Mouse (Mus musculus) limb, embryonic 14.5 days (tissue): ENCODE results near the gene Celf2. TPM values are rescaled to one million over a fixed set of nuclear protein-coding genes. Genes with fewer than 3 reads are reported as not detected.

ENCODE experiments used
- ATAC-seq: fragments of 200-750 bp; cut with Nextera tagmentation; 2 replicates; pipeline ENCODE4 v1.8.0; 2017; ENCODE audit warnings: low read depth, moderate number of reproducible peaks, moderate TSS enrichment; ENCODE audit not compliant: low FRiP score
- DNase-seq: peaks from one replicate; pipeline ENCODE4 v3.0.0-alpha.2; 2015; ENCODE audit warnings: low spot score
- H3K27ac ChIP-seq: fragments of 300-500 bp; sonication (generic); replicated peaks from 2 replicates; pipeline ENCODE4 v1.5.1; 2014; ENCODE audit warnings: low read depth, mild to moderate bottlenecking, low read length, moderate library complexity, mixed read lengths
- H3K27me3 ChIP-seq: fragments of 300-500 bp; sonication (generic); 2 replicates; pipeline ENCODE4 v1.6.1; 2014; ENCODE audit warnings: low read length, mixed read lengths; ENCODE audit not compliant: control insufficient read depth, insufficient read depth
- H3K36me3 ChIP-seq: fragments of 300-500 bp; sonication (generic); 2 replicates; pipeline ENCODE4 v1.6.1; 2014; ENCODE audit warnings: mild to moderate bottlenecking, low read length, moderate library complexity, mixed read lengths; ENCODE audit not compliant: control insufficient read depth, insufficient read depth
- H3K4me1 ChIP-seq: fragments of 300-500 bp; sonication (generic); 2 replicates; pipeline ENCODE4 v1.6.1; 2014; ENCODE audit warnings: antibody characterized with exemption, low read length, mixed read lengths; ENCODE audit not compliant: control insufficient read depth, insufficient read depth
- H3K4me2 ChIP-seq: fragments of 300-500 bp; sonication (generic); replicated peaks from 2 replicates; pipeline ENCODE4 v1.6.1; 2014; ENCODE audit warnings: low read depth, mild to moderate bottlenecking, low read length, moderate library complexity; ENCODE audit not compliant: severe bottlenecking
- H3K4me3 ChIP-seq: fragments of 300-500 bp; sonication (generic); replicated peaks from 2 replicates; pipeline ENCODE4 v1.5.1; 2014; ENCODE audit warnings: low read length
- H3K9ac ChIP-seq: fragments of 300-500 bp; sonication (generic); 2 replicates; pipeline ENCODE4 v1.6.1; 2014; ENCODE audit warnings: mild to moderate bottlenecking, low read depth, low read length, moderate library complexity; ENCODE audit not compliant: severe bottlenecking
- H3K9me3 ChIP-seq: fragments of 300-500 bp; sonication (generic); 2 replicates; pipeline ENCODE4 v1.6.1; 2016; ENCODE audit warnings: low read length; ENCODE audit not compliant: control insufficient read depth
- POLR2A ChIP-seq: fragments of 200-500 bp; IDR thresholded peaks from 2 replicates; pipeline ENCODE4 v1.8.0; 2012; ENCODE audit warnings: inconsistent platforms, mild to moderate bottlenecking, moderate library complexity, borderline replicate concordance; ENCODE audit not compliant: insufficient read depth, insufficient read length; ENCODE audit errors: extremely low read depth
- WGBS: fragments of 180-500 bp; shearing (Covaris S2); extraction: QIAGEN DNeasy Blood & Tissue Kit; methylation state at CpG from one replicate; pipeline ENCODE4 v1.1.7; 2014; 5-methylcytosine and 5-hydroxymethylcytosine counted together
- polyA plus RNA-seq, 2 experiments: library from polyadenylated mRNA; depleted of rRNA in 1 of 2; stranded (reverse) in 1 of 2; unstranded in 1 of 2; fragments of >200 nt; fragmentation: Nextera tagmentation in 1 of 2; extraction: Ambion mirVana in 1 of 2; gene quantifications; 2 replicates each; pipeline versions ENCODE4 v1.2.1 to v1.2.3; 2012 to 2014

The Celf2 gene
- polyA plus RNA-seq, 2 experiments: 55.3 to 75.1 TPM

DNA sequence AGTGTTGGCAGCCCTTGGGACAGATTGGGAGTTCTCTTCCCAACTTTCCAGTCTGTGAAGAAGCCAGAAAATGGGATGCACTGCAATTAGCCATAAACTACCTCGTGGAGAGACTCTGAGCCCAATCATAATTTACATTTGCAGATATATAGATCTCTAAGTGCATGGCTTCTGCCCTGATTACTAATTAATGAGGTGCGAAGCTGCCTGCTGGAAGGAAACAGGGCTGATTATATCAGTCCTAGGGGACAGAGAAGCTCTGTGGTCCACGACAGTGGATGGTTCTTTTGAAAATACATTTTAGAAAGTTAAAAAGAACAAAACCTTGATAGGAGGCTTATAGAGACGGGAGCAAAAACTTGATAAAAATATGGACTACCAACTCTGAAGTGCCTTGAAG is 885.6 kb downstream of the Celf2 start:
- ATAC-seq: no peak
- no peaks in the 10 kb centered on the region for H3K9me3 ChIP-seq
- no peak overlapping the region for H3K4me2 ChIP-seq
- H3K27me3 ChIP-seq: no peaks in the 10 kb centered on the region
- no peaks in the 10 kb centered on the region for H3K36me3 ChIP-seq
- H3K4me3 ChIP-seq: no peak overlapping the region
- H3K4me1 ChIP-seq: no peaks in the 10 kb centered on the region
- 62% methylated on average over 4 of the region's 4 CpGs for WGBS
- H3K27ac ChIP-seq: no peak overlapping the region
- no peak for TF ChIP-seq POLR2A
- DNase-seq: no peak
- H3K9ac ChIP-seq: no peak overlapping the region

DNA sequence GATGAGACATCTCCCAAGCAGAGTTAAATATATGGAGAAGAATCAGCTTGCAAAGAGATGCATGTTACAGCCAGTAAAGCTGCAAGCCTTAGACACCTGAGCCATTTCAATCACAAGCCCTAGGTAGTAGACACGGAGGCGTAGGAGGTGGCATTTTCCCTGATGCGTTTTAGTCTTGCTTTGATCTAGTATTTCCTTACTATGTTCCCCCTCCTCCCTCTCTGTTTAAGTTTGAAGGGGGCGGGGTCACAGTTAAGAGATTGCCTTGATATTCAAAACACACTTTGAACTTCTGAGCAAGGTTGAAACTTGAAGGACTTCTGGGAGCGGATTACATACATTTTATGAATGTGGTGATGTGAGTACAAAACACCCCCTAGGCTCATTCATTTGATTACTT is 887.3 kb downstream of the Celf2 start:
- no peak for TF ChIP-seq POLR2A
- Histone ChIP-seq H3K9me3 (no peaks in the 10 kb centered on the region), H3K27me3 (no peaks in the 10 kb centered on the region), H3K4me2 (no peak overlapping the region), H3K27ac (no peak overlapping the region), H3K4me3 (no peak overlapping the region), H3K9ac (no peak overlapping the region), H3K36me3 (no peaks in the 10 kb centered on the region), H3K4me1 (no peaks in the 10 kb centered on the region)
- ATAC-seq: no peak
- peak; percentile 17 for DNase-seq
- WGBS: 55% methylated on average over 5 of the region's 5 CpGs

DNA sequence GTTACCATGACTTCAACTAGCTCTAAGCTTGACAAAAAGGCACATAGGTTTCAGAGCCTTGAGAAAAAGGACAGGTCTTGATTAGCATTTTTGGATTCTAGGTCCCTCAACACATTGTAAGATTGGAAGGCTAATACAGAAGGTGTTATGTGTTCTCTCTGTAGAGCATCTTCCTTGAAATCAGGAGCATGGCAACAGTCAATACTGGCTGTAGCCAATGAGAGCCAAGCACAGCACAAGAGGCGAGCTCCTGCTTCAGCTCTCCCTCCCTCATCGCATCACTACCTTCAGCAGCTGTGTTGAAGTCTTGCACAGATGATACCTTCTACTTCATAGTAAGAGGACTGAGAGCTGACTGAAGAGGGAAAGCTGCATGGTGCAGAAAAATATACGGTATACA is 890.5 kb downstream of the Celf2 start:
- TF ChIP-seq POLR2A: no peak
- H3K27ac ChIP-seq: no peak overlapping the region
- no peaks in the 10 kb centered on the region for H3K4me1 ChIP-seq
- no peak for ATAC-seq
- DNase-seq: no peak
- 86% methylated on average over 3 of the region's 3 CpGs for WGBS
- no peak overlapping the region for H3K4me3 ChIP-seq
- no peaks in the 10 kb centered on the region for H3K36me3 ChIP-seq
- no peak overlapping the region for H3K9ac ChIP-seq
- H3K9me3 ChIP-seq: no peaks in the 10 kb centered on the region
- H3K4me2 ChIP-seq: no peak overlapping the region
- no peaks in the 10 kb centered on the region for H3K27me3 ChIP-seq

DNA sequence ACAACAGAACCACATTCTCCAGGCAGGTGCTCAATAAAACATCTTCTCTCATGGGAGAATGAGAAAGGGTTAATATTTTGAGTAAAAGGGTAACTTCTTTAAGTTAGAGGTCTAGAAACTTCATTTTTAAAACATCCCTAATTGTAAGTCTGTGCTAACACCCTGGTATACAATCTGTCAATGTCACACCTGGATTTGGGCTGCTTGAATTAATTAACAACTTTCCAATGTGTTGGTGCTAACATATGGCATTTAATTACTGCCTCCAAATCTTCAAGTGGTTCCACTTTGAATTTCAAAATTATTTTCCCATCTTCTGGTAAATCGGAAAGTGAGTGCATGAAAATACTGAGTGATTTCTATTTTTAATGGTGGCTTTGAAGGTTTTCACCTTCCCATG is 890.9 kb downstream of the Celf2 start:
- no peak for TF ChIP-seq POLR2A
- WGBS: 66% methylated on average over 1 of the region's 1 CpGs
- H3K36me3 ChIP-seq: no peaks in the 10 kb centered on the region
- H3K4me1 ChIP-seq: no peaks in the 10 kb centered on the region
- ATAC-seq: no peak
- H3K27ac ChIP-seq: no peak overlapping the region
- H3K4me2 ChIP-seq: no peak overlapping the region
- no peaks in the 10 kb centered on the region for H3K27me3 ChIP-seq
- no peak overlapping the region for H3K9ac ChIP-seq
- no peak overlapping the region for H3K4me3 ChIP-seq
- DNase-seq: no peak
- no peaks in the 10 kb centered on the region for H3K9me3 ChIP-seq

DNA sequence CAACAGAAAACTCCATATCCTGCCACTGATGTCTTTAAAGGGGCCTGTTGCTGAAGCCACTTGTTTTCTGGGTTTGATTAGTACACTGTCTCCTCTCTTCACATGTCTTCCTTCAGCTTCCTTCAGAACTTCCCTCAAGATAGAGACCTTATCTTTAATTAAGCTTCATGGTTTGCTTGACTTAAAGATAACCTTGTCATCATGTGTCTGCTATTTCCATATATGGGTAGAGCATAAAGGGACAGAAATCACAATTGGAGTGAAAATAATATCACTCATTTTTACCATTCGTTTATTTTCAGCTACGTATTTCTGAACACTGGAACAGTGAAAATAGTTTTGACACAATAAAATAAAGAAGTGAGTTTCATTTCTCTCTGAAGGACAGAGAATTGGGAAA is 905.0 kb downstream of the Celf2 start:
- no peak overlapping the region for H3K27ac ChIP-seq
- no peak overlapping the region for H3K4me2 ChIP-seq
- no peak for TF ChIP-seq POLR2A
- H3K9ac ChIP-seq: no peak overlapping the region
- no peak overlapping the region for H3K4me3 ChIP-seq
- ATAC-seq (no peak), DNase-seq (no peak)
- no peaks in the 10 kb centered on the region for H3K27me3 ChIP-seq
- 96% methylated on average over 2 of the region's 2 CpGs for WGBS
- no peaks in the 10 kb centered on the region for H3K9me3 ChIP-seq
- no peaks in the 10 kb centered on the region for H3K4me1 ChIP-seq
- H3K36me3 ChIP-seq: no peaks in the 10 kb centered on the region

DNA sequence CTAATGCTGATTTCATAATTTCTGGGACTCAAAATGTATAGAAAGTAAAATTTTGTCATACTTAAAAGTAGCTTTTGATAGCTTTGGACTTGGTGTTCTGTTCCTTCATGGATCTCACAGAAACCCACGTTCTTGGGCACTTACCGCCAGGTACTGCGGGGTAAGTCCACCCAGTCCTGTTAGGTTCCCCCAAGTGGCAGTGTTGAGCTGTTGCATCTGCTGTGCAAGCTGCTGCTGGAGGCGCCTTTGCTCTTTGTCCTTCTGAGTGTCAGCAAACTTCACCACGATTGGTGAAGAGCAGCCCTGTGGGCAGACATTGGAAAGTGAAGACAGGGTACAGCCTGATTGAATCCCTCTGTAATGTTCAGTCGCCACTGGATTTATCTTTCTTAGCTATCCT is 905.5 kb downstream of the Celf2 start:
- Histone ChIP-seq H3K4me1 (no peaks in the 10 kb centered on the region), H3K4me3 (no peak overlapping the region), H3K9ac (no peak overlapping the region), H3K27me3 (no peaks in the 10 kb centered on the region), H3K27ac (no peak overlapping the region), H3K9me3 (no peaks in the 10 kb centered on the region), H3K36me3 (no peaks in the 10 kb centered on the region), H3K4me2 (no peak overlapping the region)
- DNase-seq (no peak), ATAC-seq (no peak)
- TF ChIP-seq POLR2A: no peak
- WGBS: 71% methylated on average over 6 of the region's 6 CpGs
